Mouse (Mus musculus) cerebellum, postnatal 14 days (tissue): ENCODE measurements around the gene Ppm1l.

ENCODE experiments used
- DNase-seq, 2 experiments: peaks; one replicate each; pipeline ENCODE4 v3.0.0; 2021; ENCODE audit warnings: mixed read lengths in 2 of 2

Ppm1l gene

GRCm38 (mm10) chr3:69446989-69447388 lies 130.3 kb downstream of the Ppm1l start:
- DNase-seq: no peak

DNA sequence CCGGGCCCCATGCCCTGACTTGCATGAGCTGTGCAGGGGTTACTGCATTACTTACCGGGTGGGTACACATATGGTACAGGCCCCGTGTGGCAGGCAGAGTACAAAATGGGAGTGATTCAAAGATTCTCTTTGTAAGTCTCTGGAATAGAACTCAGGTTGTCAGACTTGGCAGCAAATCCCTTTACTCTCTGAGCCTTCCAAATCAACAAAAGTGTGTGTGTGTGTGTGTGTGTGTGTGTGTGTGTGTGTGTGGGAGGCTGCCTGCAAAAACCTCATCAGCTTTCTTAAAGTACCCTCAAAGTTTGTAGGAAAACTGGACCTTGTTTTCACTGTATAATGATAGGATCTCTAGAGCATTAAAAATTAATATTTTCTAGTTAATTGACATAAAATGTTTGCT lies 132.4 kb downstream of the Ppm1l start:
- no peak for DNase-seq

DNA sequence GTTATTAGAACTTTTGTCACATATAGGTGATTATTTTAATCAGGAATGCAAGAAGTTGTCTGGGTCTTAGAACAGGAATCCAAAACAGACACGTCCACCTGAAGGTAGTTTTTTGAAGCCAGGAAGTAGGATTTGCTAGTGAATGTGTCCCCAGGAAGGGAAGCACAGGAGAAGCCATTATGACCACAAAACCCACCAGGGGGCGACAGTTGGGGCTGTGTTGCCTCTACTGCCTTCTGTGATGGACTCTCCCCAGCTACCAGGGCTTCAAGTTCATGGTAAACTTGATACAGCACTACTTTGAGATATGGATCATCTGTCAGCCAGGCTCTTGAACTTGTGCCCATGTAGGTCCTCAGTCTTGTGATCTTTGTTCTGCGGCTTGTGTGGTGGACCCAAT lies 137.7 kb downstream of the Ppm1l start:
- peak in 1 of 2 experiments; percentile 29 for DNase-seq

DNA sequence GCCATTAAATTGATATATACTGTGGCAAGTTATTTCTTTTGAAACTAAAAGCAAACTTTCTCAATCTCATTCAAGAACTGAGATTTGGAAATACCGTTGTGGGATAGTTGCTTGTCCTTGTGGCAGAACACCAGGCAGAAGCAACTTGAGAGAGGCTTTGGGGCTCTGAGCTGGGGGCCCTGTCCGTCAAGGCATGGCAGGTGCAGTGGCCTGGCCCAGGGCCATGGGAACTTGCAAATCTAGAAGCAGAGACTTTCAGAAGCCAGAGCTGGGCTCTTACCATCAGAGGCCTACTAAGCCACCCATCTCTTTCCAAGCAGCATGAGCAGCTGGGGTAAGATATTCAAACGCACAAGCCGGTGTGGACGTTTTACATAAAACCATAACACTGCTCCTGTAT lies 139.4 kb downstream of the Ppm1l start:
- no peak for DNase-seq

DNA sequence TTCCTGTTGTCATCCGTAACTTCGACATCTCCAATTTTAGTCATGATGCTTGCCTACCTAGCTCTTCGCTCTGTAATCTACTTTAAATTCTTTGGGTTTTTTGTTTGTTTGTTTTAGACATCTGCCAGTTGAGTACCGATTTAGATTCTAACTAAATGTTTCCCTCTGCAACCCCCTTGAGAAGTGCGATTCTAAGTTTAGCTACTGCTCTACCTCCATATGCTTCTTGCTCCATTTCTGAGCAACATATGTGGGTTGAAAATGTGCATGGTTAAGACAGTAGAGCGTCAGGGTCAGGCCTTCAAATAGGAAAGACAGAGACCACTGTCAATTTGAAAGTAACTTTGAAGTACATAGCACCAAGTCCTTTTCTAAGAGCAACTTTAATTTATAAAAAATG lies 142.1 kb downstream of the Ppm1l start:
- no peak for DNase-seq

GRCm38 (mm10) chr3:69461956-69462355 lies 145.3 kb downstream of the Ppm1l start:
- DNase-seq: no peak

DNA sequence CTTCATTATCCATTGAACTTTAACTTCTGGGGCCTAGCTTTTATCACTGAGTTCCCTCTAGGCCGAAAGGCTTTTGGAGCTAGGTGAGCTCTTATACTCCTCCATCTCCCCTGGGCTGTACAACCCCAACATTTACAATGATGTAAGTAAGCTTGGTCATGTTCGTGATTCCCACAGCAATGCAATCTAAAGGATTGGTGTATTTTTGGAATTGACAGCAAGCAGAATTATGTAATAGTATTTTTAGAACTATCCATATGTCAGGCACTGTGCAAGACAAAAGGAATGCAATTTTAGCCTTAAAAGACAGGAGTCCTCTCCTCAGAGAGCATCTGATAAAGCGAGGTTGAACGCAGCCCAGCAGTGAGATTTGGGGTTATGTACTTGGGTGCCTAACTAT lies 149.1 kb downstream of the Ppm1l start:
- no peak for DNase-seq

GRCm38 (mm10) chr3:69468280-69469008 lies 151.8 kb downstream of the Ppm1l start:
- DNase-seq: no peak

DNA sequence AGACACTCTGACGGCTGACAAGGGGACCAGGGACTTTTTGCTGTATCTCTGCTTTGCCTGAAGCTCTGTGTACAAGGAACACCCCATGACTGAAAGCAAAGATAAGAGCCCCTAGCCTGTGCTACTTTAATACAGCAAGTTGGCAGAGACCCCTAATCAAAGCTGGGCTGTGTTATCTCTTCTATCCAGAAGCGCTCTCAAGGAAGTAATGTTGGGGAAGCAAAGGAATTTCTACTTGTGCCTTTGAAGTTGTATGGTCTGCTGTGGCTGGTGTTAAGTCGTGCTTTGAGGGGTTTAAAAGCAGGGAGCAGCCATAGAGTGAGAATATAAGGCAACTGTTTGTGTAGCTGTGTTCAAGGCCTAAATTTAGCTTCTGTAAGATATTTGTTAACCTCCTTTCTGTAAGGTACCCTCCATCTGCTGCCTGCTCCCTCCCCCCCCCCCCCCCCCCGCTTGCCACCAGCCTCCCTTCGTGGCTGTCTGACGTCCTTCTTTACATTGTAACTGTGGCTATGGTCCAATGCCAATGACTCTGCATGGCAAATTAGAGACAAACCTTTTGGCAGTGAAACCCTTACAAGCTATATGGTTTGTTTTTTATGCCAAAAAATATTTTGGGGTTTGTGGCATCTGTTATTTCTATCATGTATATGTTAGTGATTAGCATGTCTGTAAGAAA lies 152.9 kb downstream of the Ppm1l start:
- DNase-seq: no peak

DNA sequence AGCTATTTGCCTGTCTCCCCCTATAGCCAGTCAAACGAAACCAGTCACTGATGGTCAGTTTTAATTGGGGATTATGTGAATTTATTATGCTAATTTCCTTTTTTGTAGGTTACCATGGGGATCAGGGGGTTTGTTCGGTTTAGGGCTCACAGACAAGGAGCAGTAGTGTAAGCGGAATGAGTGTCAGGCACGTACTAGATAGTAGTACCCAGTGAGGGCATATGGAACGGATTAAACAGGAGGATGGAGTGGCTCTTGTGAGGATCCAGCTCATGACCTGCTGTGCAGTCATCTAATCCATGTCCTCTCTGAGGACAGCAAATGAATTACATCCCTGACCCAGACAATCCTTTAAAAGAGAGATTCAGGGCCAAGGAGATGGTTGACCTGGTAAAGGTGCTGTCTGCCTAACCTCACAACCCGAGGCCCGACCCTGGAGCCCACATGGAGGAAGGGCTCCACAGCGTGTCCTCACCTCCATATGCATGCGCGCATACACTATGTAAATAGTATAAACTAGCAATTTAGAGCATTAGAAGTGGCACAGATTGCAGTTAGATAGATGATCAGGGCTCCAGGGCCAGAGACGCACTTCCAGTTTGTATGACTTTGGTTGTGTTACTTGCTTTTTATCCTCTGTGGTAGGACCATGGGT lies 153.6 kb downstream of the Ppm1l start:
- no peak for DNase-seq

GRCm38 (mm10) chr3:69475850-69476450 lies 159.3 kb downstream of the Ppm1l start:
- DNase-seq: no peak

- DNase-seq: peak; percentile 55 to 57
Observed at GRCm38 (mm10) chr3:69479937-69480336, 163.3 kb downstream of the Ppm1l start.

DNA sequence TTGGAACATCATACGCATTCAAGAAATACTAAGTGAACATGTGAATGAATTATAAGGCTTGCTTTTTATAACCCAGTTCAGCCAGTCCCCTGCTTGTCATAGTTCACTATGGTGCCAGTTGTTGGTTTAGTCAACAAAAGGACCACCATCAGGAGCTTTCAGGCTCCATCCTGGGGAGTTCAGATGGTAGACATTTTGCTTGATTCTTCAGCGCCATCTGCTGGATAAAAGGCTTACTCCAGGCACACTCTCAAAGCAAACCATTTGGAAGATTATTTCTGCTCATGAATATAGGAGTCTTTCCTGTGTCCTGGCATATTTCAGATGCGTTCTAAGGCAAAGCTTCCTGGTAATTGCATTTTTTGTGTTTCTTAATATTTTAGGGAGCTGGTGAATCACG lies 165.2 kb downstream of the Ppm1l start:
- peak; percentile 89 to 90 for DNase-seq

DNA sequence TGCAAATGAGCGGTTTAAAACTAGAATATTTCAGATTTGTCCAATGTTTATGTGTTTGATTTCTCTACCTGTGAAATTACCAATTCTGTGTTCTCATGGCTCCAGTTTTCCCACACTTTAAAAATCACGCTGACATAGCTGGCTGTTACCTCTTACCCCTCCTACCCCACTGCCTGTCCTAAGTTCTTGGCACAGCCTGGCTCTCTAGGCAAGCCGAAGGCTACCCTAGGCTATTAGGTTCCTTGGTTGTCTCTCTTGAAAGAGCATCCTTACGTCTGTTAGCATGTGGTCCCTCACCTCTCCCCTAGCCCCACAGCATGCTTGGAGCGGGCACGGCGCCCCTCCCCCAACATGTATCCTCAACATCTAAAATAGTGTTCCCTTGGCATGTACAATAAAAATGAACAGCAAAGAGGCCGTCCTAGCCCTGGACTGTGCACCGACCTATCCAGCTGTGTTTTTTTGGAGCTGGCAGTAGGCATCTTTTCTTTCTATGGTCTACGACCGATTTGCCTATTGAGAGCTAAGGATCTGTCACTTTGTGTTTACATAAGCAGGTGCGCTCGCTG lies 167.4 kb downstream of the Ppm1l start:
- peak; percentile 45 to 48 for DNase-seq

GRCm38 (mm10) chr3:69484582-69484981 lies 167.9 kb downstream of the Ppm1l start:
- peak; percentile 50 to 55 for DNase-seq

- DNase-seq: no peak
Observed at GRCm38 (mm10) chr3:69485347-69485746, 168.7 kb downstream of the Ppm1l start.

DNA sequence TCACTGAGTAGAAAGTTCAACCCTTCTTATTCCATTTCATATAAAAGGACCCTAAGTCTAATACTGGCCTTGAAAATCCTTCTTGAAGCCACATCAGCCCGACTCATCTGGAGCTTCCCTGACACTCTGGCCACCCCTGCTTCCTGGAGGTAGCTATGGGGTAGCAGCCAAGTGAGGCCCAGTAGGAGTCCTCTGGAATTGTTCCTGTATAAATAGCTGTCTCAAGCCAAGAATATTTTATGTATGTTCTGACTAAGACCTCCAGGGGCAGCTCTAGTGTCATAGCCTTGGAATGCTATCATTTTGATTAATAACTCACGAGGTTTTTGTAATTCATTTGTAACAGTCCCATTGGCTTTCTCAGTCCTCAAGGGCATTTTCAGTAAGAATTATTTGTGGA lies 169.1 kb downstream of the Ppm1l start:
- DNase-seq: no peak

DNA sequence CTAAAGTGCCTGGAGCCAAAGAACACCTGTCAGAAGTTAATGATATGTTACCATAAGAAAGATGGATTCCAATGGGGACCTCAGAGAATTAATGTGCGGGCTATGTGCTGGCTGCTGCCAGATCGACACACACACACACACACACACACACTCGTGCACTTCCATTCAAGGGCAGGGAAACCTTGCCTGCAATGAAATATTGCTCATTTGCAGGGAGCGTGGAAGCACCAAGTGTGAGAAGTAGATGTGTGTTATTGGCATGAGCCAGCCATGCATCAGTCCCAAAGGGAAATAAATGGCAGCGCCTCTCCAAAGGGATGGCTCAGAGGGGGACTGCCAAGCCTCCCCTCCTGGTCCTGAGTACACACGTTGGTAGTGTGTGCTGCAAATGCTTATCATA lies 170.8 kb downstream of the Ppm1l start:
- no peak for DNase-seq

GRCm38 (mm10) chr3:69489669-69490068 lies 173.0 kb downstream of the Ppm1l start:
- DNase-seq: no peak

DNA sequence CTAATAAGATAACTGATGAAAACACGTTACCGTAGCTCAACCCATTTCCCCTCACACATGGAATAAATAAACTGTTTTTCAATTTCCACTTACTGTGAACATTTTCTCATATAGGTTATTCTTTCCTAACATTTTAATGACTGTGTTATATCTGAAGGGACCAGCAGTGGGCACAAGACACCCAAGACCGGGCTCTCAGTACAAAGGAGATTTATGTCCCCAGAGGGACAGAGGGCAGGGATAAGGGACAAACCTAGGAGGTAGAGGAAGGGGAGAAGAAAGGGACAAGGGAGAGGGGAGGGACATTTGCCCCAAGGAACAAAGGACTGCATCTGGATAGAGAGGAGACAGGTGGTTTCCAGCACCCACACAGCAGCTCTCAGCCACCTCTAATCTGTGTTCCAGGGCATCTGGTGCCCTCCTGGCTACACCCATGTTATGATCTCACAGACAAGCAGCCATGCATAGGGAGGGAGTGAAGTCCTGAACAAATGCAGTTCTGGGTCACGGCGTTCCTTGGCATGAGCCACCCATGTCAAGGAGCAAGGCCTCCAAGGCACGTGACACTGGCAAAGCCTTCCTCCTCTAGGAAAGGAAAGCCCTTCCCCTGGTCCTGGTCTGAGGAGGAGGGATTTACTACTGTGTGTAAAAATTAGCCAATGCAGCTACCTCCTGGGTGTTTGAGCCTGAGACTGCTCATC lies 174.5 kb downstream of the Ppm1l start:
- no peak for DNase-seq

DNA sequence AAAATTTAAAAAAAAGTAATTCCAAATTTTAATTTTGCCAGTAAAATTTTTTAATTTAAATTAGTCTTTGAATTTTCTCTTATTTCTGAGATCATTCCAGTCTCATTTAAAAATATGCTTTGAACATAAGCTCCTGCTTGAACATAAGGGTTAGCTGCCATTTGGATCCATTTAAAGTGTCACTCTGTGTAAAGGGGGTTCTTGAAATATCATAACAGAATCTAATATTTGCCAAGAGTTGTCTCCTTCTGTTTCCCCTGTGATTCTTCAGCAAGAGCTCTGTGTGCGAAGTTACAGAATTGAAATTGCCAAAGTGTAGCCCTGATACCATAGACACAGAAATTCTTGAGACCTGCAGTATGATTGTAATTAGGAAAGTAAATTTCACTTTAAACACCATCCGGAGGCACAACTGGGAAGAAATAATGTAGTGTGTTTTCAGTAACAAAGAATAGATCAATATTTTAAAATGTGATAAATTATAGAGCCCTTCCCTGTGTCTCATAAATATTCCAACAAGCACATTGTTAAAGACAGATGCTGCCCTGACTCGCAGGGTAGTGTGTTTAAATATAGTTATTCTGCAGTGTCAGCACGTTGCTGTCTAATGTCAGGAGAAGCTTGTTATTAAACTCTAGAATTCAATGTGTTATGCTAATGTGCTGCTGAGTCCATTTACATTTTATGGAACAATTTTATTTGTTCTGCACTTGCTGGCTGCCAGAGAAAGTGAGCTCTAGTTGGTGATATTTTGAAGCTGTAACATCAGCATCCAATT lies 177.8 kb downstream of the Ppm1l start:
- no peak for DNase-seq

DNA sequence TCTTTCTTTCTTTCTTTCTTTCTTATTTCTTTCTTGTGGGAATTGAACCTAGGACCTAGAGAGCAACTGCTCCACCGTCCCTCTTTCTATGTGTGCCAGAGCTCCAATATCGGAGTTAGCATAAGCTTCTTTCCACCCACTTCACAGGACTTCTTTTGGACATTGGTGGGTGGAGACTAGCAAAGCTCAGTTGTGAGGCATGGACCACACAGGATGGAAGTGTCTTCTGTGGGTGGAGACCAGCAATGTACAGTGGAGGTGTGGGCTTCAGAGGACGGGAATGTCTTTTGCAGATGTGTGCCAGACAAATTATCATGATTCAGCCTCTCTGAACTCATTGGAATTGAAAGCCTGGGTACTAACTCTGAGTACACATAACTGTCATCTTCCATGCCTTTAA lies 180.5 kb downstream of the Ppm1l start:
- DNase-seq: no peak
